Mouse (Mus musculus): ENCODE measurements around the gene Gpx1. TPM values are rescaled to one million over a fixed set of nuclear protein-coding genes. Genes with fewer than 3 reads are reported as not detected.

The Gpx1 gene
- 3,245 and 3,712 TPM in 2 replicates for polyA plus RNA-seq (2012; rRNA removed)

GRCm38 (mm10) chr9:108338886-108339781, at the start of gene Gpx1:
Gene Gpx1 (plus strand): TSS chr9:108338903.

GRCm38 (mm10) chr9:108290016-108290750, 48.5 kb upstream of the Gpx1 start, which contains the start of gene Nicn1:
Gene Nicn1 (plus strand): TSS chr9:108290429.

GRCm38 (mm10) chr9:108296453-108297355, 42.0 kb upstream of the Gpx1 start, which contains the start of gene Amt:
Gene Amt (plus strand): TSS chr9:108296853.

GRCm38 (mm10) chr9:108305629-108306520, 32.8 kb upstream of the Gpx1 start, which contains the start of the genes Rhoa and Tcta:
Gene Rhoa (plus strand): TSS chr9:108306129.
Gene Tcta (minus strand): TSS chr9:108306160.

GRCm38 (mm10) chr9:108347540-108348289, 9.0 kb downstream of the Gpx1 start, which contains the start of gene Usp4:
Gene Usp4 (plus strand): TSS chr9:108347853.

Other genes with a start within 250 kb of the Gpx1 start
- gene Apeh, start 244.3 kb upstream of the Gpx1 start, polyA plus RNA-seq (2012; rRNA removed), result 116 and 139 TPM in 2 replicates
- gene Bsn, start 148.5 kb upstream of the Gpx1 start, polyA plus RNA-seq (2012; rRNA removed), result 0.86 and 0.89 TPM in 2 replicates
- 4.5 and 5.6 TPM in 2 replicates for gene Dag1, start 74.9 kb upstream of the Gpx1 start, polyA plus RNA-seq (2012; rRNA removed)
- gene Nicn1, start 48.5 kb upstream of the Gpx1 start, polyA plus RNA-seq (2012; rRNA removed), result 2.7 and 3.1 TPM in 2 replicates
- 6.6 and 7.8 TPM in 2 replicates for gene Amt, start 42.0 kb upstream of the Gpx1 start, polyA plus RNA-seq (2012; rRNA removed)
- gene Rhoa, start 32.8 kb upstream of the Gpx1 start, polyA plus RNA-seq (2012; rRNA removed), result 77.4 and 89.7 TPM in 2 replicates
- 8.4 and 10.7 TPM in 2 replicates for gene Tcta, start 32.7 kb upstream of the Gpx1 start, polyA plus RNA-seq (2012; rRNA removed)
- gene Usp4, start 8.9 kb downstream of the Gpx1 start, polyA plus RNA-seq (2012; rRNA removed), result 36.5 and 40.0 TPM in 2 replicates
- gene 1700102P08Rik, start 53.9 kb downstream of the Gpx1 start, polyA plus RNA-seq (2012; rRNA removed), result 0.36 and 0.61 TPM in 2 replicates
- 0.17 TPM in 2 replicates for gene Ccdc36, start 89.6 kb downstream of the Gpx1 start, polyA plus RNA-seq (2012; rRNA removed)
- not detected in 2 replicates for gene BC048562, start 97.6 kb downstream of the Gpx1 start, polyA plus RNA-seq (2012; rRNA removed)
- gene Ccdc71, start 121.6 kb downstream of the Gpx1 start, polyA plus RNA-seq (2012; rRNA removed), result 9.1 and 10.2 TPM in 2 replicates
- 10.9 and 12.7 TPM in 2 replicates for gene Klhdc8b, start 122.7 kb downstream of the Gpx1 start, polyA plus RNA-seq (2012; rRNA removed)
- 7.2 and 7.9 TPM in 2 replicates for gene Lamb2, start 140.8 kb downstream of the Gpx1 start, polyA plus RNA-seq (2012; rRNA removed)
- 29.8 and 34.1 TPM in 2 replicates for gene Usp19, start 151.7 kb downstream of the Gpx1 start, polyA plus RNA-seq (2012; rRNA removed)
- gene Qars, start 168.8 kb downstream of the Gpx1 start, polyA plus RNA-seq (2012; rRNA removed), result 97.1 and 108 TPM in 2 replicates
- 36.9 and 46.0 TPM in 2 replicates for gene Qrich1, start 177.9 kb downstream of the Gpx1 start, polyA plus RNA-seq (2012; rRNA removed)
- 120 and 136 TPM in 2 replicates for gene Impdh2, start 221.4 kb downstream of the Gpx1 start, polyA plus RNA-seq (2012; rRNA removed)
- 9.9 and 11.3 TPM in 2 replicates for gene Ndufaf3, start 228.5 kb downstream of the Gpx1 start, polyA plus RNA-seq (2012; rRNA removed)
- 38.4 and 45.4 TPM in 2 replicates for gene Dalrd3, start 231.0 kb downstream of the Gpx1 start, polyA plus RNA-seq (2012; rRNA removed)
- 7.5 and 8.5 TPM in 2 replicates for gene Wdr6, start 239.8 kb downstream of the Gpx1 start, polyA plus RNA-seq (2012; rRNA removed)

All from liver, embryonic 14 days (tissue).